Mouse (Mus musculus): Measurements from ENCODE around the gene Alk.

Gene Alk

DNA sequence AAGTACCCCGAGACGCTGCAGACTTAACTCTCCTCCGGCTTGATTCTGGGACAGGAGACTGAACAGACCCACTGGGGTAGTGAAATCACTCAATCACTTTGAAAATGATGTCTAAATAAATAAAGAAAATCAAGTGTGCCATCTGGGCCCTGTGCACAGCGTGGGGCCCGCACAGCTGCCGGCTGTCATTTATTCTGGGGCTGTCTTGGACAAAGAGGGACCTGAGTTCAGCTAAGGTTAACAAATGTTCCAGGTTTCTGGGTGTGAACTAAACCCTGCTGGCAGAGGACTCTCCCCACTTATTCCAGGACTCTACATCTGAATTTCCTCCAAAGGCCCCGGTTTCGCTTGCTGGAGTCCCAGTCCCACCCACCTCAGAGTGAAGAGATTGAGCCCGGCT lies 581.1 kb downstream of the Alk start:
- no peak for DNase-seq (ENCODE audit: low read depth)

GRCm38 (mm10) chr17:72021733-72022669 lies 582.4 kb downstream of the Alk start:
- DNase-seq (ENCODE audit: low read depth) = peak; percentile 10

DNA sequence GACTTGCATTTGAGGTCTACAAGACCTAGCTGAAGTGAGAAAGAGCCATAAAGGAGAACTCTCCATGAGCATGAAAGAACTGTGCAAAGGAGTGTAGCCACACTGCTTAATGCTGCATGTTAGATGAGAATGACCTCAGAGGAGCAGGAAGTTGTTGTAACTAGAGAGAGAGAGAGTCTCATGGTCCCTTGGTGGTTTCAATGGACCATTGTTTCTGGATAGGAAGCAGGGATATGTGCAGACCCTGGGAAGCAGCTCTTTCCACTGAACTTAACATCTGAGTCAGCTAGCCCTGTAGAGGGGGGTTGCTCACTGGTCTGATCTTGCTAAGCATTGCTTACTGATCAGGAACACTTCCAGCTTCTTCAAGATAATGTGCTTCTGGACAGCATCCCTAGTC lies 587.1 kb downstream of the Alk start:
- no peak for DNase-seq (ENCODE audit: low read depth)

GRCm38 (mm10) chr17:72015253-72015652 lies 589.2 kb downstream of the Alk start:
- DNase-seq (ENCODE audit: low read depth) = no peak

DNA sequence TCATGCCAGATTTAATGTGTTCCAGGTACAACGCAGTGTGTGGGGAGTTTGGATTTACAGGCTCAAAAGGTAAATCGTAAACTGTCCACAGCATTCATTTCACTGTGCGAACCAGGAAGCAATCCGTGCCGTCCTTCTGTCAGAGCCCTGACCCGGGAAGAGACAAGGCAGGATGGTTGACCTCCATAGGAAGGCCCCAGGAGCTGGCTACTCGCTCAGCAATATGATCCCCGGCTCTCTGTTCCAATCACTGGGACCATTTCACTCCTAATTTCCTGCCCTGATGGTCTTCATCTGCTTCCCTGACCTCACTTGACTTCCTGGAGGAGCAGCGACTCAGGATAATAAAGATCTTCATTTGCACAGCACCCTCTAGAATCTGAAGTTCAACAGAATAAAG lies 591.7 kb downstream of the Alk start:
- no peak for DNase-seq (ENCODE audit: low read depth)

- no peak for DNase-seq (ENCODE audit: low read depth)
Observed at GRCm38 (mm10) chr17:72009836-72010235, 594.6 kb downstream of the Alk start.

- DNase-seq (ENCODE audit: low read depth) = no peak
Observed at GRCm38 (mm10) chr17:72008389-72008788, 596.0 kb downstream of the Alk start.

GRCm38 (mm10) chr17:72005365-72005764 lies 599.1 kb downstream of the Alk start:
- peak; percentile 89 for DNase-seq (ENCODE audit: low read depth)

DNA sequence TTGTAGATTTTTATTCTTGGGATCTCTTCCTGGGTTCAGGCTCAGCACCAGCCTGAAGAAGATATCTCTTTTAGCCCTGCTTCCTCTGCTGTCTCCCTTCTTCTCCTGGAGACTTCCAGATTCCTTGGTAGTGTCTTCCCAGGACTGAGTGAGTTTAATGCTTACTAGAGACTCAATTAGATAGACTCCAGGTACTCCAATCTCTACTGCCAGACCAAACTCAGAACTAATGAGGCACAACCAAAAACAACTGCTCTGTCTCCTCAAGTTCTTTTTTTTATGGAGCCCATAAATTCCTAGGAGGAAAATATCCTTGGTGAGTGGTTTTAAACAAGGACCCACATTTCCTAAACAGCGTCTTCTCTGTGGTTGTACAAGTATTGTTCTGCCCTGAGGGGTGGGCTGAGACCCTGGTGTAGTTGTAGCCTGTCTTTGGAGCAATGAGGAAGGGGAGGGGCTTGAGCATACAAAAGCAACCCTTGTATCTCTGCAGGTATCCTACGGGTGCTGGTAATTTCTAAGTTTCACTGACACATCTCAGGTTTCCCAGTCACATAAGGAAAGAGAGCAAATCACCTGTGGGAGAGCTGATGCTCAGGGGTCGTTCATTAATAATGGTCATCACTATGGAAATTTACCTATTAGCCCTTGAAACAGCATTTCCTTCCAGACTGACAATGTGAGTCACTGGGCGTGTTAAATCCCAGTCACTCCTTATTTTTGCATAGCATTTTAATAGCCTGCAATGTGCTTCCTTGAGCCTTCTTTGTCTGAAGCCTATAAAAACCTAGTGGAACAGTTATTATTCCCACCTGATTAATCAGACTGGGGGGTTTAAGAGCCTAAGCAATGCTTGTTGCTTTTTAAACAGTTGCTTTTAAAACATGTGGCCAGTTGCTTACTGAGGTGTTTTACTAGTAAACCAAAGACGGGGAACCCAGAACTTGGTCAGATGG lies 604.6 kb downstream of the Alk start:
- no peak for DNase-seq (ENCODE audit: low read depth)

- DNase-seq (ENCODE audit: low read depth) = peak; percentile 74
Observed at GRCm38 (mm10) chr17:71997680-71998079, 606.7 kb downstream of the Alk start.

- DNase-seq (ENCODE audit: low read depth) = peak; percentile 67
Observed at GRCm38 (mm10) chr17:71995539-71995938, 608.9 kb downstream of the Alk start.

GRCm38 (mm10) chr17:71994144-71994543 lies 610.3 kb downstream of the Alk start:
- DNase-seq (ENCODE audit: low read depth) = peak; percentile 56

- DNase-seq (ENCODE audit: low read depth) = no peak
Observed at GRCm38 (mm10) chr17:71993011-71993410, 611.4 kb downstream of the Alk start.

DNA sequence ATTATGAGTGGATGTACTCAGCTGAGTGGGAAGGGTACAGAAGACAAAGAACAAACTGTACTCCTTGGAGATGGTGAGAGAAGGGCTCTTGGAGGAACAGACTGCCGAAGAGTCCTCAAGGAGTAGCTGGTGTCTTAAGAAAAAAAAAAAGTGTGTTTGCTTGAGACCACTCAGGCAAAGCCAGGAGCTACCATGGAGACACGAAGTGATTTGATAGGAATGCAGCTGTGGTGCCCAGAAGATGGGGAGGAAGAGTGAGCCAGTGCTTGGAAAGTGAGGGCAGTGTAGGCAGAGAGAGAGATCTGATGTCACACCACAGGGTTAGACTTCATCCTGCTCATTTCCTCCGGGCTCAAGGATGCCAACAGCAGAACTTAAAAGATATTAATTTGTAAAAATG lies 613.2 kb downstream of the Alk start:
- DNase-seq (ENCODE audit: low read depth) = no peak

DNA sequence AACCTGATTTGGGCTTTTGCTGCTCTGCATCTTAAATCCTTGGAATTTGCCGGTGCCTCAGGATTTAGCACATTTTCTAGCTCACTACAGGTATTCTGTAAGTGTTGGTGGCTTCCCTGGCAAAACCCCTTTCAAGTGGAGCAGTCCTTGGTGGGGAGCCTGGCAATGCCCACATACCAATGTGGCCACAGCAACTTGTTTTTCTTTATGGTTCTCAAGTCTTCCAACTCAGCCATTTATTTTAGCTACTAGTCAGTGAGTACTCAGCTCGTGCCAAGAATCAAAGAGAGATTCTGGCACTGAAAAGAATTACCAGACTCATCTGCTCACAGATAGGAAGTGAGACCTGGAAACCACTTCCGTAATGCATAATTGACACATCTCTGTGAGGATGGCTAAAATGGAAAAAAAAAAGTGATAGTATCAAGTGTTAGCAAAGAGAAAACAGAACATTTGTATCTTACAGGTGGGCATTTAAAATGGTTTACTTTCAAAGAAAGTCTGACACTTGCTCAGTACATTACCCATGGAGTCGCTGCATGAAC lies 614.2 kb downstream of the Alk start:
- no peak for DNase-seq (ENCODE audit: low read depth)

GRCm38 (mm10) chr17:71988736-71989569 lies 615.5 kb downstream of the Alk start:
- no peak for DNase-seq (ENCODE audit: low read depth)

- no peak for DNase-seq (ENCODE audit: low read depth)
Observed at GRCm38 (mm10) chr17:71986998-71987397, 617.4 kb downstream of the Alk start.

DNA sequence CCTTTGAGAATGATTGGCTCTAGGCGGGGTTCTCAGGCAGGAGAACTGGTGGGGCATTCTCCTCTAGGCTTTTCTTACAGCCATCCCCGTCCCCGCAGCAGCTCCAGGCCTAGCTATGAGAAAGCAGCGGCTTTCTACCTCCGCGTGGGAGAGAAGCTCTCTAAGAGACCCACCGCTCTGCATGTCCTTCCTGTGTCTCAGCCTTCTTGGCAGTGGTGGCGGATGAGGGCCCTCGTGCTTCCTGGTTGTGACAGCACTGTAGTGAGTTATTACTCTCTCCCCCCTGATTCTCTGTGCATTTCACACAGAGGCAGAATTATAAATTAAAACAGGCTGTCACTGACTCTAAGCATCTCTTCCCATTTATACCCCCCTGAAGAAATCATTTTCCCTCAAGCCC lies 618.0 kb downstream of the Alk start:
- peak; percentile 12 for DNase-seq (ENCODE audit: low read depth)

DNA sequence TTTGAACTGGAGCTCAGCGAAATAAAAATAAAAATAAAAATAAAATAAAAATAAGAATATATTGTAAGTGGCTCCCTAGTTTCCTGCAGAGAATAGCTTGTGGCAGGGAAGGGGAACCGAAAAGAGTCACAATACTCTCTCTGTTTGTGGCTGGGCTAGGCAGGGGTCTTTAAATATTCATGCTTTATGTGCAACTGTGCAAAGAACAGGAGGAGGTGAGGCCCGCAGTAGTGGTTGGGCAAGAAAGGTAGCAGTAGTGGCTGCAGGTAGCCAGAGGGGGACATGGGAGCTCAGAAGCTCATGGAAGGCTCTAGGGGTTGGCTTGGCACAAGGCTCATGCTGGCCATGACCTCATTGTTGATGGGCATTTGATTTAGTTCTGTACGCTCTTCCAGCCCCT lies 623.2 kb downstream of the Alk start:
- DNase-seq (ENCODE audit: low read depth) = no peak

DNA sequence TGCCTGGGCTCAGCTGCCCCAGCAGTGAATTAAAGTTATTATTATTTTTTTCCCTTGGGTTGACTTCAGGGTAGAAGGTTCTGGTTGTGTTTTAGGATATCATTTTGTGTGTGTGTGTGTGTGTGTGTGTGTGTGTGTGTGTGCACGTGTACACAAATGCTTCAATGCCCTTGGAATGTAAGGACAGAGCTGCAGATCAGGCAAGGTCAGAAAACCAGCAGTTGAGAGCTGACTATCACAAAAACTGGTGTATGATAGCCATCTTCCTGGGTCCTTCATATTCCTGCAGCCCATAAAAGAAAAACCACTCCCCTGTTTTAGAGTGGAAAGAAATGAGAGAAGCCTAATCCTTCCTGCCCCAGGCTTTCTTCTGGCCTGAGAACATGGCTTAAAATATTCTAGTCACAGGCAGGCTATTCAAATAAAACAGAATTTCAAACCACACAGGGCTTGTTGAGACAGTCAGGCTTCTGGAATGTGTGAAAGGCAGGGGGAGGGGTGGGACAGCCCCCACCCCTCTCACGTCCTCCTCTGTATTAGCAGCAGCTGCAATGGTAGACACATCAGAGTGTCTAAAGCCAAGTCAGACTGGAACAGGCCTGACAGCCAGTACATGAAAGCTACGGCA lies 623.8 kb downstream of the Alk start:
- peak; percentile 70 for DNase-seq (ENCODE audit: low read depth)

DNA sequence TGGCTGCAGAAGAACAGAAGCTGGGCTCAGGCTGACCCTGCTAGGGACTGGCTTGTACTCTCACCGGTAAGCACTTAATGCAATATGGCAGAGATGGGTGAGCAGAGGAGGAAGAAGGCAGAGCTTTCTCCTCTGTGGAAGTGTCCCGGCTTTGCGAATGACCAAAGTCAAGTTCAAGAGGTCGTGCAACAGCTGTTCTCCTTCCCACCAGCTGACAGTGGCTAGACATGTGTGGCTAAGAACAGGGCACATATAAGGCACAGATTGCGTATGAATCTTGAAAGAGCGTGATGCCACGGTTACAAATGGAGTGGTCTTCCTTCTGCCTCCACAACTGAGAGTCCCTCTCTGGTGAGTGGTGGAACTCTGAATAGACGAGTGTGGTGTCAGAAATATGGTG lies 625.3 kb downstream of the Alk start:
- DNase-seq (ENCODE audit: low read depth) = no peak

Data from NIH3T3 (cell line).